Mouse (Mus musculus) neutrophil, adult 5-6 weeks (primary cell): ENCODE data around the gene Kif18a. TPM values are rescaled to one million over a fixed set of nuclear protein-coding genes. Genes with fewer than 3 reads are reported as not detected.

Experiments used
- ATAC-seq: fragments of 151-379, 151-347 bp; 2 replicates; pipeline ENCODE4 v1.8.0; 2017; ENCODE audit warnings: mild to moderate bottlenecking, moderate TSS enrichment; ENCODE audit not compliant: insufficient number of reproducible peaks, poor library complexity, low FRiP score, severe bottlenecking; ENCODE audit errors: extremely low read depth
- total RNA-seq: library from RNA; stranded (forward); fragments of 200-1000 nt; gene quantifications from 2 replicates; pipeline ENCODE4 v1.2.3, GENCODE M21; 2017

The Kif18a gene
- total RNA-seq, 1 experiment from 2014 or later, result 3.4 TPM

GRCm38 (mm10) chr2:109348742-109349141, 68.2 kb downstream of the Kif18a start:
- ATAC-seq, result no peak

GRCm38 (mm10) chr2:109358456-109359141, 78.1 kb downstream of the Kif18a start:
- no peak for ATAC-seq

GRCm38 (mm10) chr2:109365962-109366361, 85.4 kb downstream of the Kif18a start:
- ATAC-seq, result no peak

GRCm38 (mm10) chr2:109374881-109375280, 94.3 kb downstream of the Kif18a start:
- no peak for ATAC-seq

GRCm38 (mm10) chr2:109384019-109384418, 103.5 kb downstream of the Kif18a start:
- ATAC-seq, result no peak

GRCm38 (mm10) chr2:109386211-109386610, 105.7 kb downstream of the Kif18a start:
- no peak for ATAC-seq

GRCm38 (mm10) chr2:109388733-109389132, 108.2 kb downstream of the Kif18a start:
- ATAC-seq, result no peak

GRCm38 (mm10) chr2:109389977-109390376, 109.4 kb downstream of the Kif18a start:
- ATAC-seq, result no peak

Other genes starting within 250 kb of the Kif18a start
- gene Mettl15, start within 50 bp of the Kif18a start, total RNA-seq, result 1.5 and 2.6 TPM in 2 replicates